Comparison of ENCODE assay signal across 8 mouse cellular contexts in the genomic region with DNA sequence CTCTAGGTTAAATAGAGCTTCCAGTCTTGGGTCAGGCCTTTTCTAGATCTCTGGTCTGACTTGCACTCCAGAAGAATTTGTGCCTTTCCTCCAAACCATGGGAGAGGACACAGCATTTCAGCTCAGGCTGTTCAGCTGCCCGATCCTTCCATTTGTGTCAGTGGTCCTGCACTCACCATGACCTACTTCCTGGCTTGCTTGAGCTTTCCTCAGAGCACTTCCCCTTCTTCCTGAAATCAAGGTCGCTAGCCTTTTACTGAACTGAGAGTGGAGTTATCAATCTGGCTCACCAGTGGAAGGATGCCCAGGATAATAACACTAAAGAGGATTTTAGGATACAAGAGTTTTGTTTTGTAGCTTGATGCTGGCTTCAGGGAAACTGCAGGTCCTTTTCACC.
DNase-seq lines count a peak whose midpoint lies in the region; ATAC-seq and TF ChIP-seq lines count a peak whose summit lies in the region.
"Not testable (repeated sequence)": the region's sequence is repeated elsewhere in the genome, so short reads cannot be mapped to it uniquely, and the experiment has no call there.

No protein-coding gene starts in this region.

- H3K27me3 ChIP-seq in E14TG2a.4 (ENCODE audit: insufficient read depth, low read length); embryonic facial prominence, embryonic 13.5 days; hindbrain, embryonic 13.5 days; kidney, postnatal 0 days (ENCODE audit: insufficient read depth, low read length); liver, embryonic 15.5 days; midbrain, embryonic 12.5 days: not testable (repeated sequence)

- not testable (repeated sequence) for TF ChIP-seq POLR2A in olfactory bulb, adult 2 months (IDR thresholded peaks at IDR 0.05; ENCODE audit: insufficient read depth, low read depth, low read length)

- H3K4me2 ChIP-seq in embryonic facial prominence, embryonic 13.5 days = peak overlapping the region; percentile 66
- H3K4me2 ChIP-seq in hindbrain, embryonic 13.5 days = peak overlapping the region; percentile 66
- peak overlapping the region; percentile 61 for H3K4me2 ChIP-seq in kidney, postnatal 0 days (ENCODE audit: low read length)
- H3K4me2 ChIP-seq in liver, embryonic 15.5 days = peak overlapping the region; percentile 67
- peak overlapping the region; percentile 69 for H3K4me2 ChIP-seq in midbrain, embryonic 12.5 days (replicated peaks)

- TF ChIP-seq CTCF in E14TG2a.4 (conservative IDR thresholded peaks at IDR 0.05; ENCODE audit: low read length); kidney, postnatal 0 days (IDR thresholded peaks at IDR 0.05; ENCODE audit: low read depth); olfactory bulb, adult 2 months (IDR thresholded peaks at IDR 0.05; ENCODE audit: insufficient read depth, low read depth, low read length): not testable (repeated sequence)

- not testable (repeated sequence) for DNase-seq in kidney, postnatal 0 days (ENCODE audit: low spot score)

- peak overlapping the region; percentile 81 for H3K4me3 ChIP-seq in E14TG2a.4 (replicated peaks; ENCODE audit: low read length)
- peak overlapping the region; percentile 58 for H3K4me3 ChIP-seq in embryonic facial prominence, embryonic 13.5 days
- peak overlapping the region; percentile 59 for H3K4me3 ChIP-seq in hindbrain, embryonic 13.5 days
- H3K4me3 ChIP-seq in kidney, postnatal 0 days (replicated peaks; ENCODE audit: low read depth, low read length) = peak overlapping the region; percentile 56
- H3K4me3 ChIP-seq in liver, embryonic 15.5 days (replicated peaks) = peak overlapping the region; percentile 61
- H3K4me3 ChIP-seq in midbrain, embryonic 12.5 days = peak overlapping the region; percentile 61
- H3K4me3 ChIP-seq in olfactory bulb, adult 2 months (ENCODE audit: insufficient read depth, low read depth, low read length) = peak overlapping the region; percentile 92

- peaks cover 31% of the 10 kb centered on the region for H3K9me3 ChIP-seq in E14TG2a.4 (ENCODE audit: low read length)
- H3K9me3 ChIP-seq in embryonic facial prominence, embryonic 13.5 days; hindbrain, embryonic 13.5 days; kidney, postnatal 0 days (replicated peaks; ENCODE audit: low read length); liver, embryonic 15.5 days (replicated peaks); midbrain, embryonic 12.5 days: not testable (repeated sequence)

- H3K9ac ChIP-seq in embryonic facial prominence, embryonic 13.5 days = peak overlapping the region; percentile 75
- peak overlapping the region; percentile 76 for H3K9ac ChIP-seq in hindbrain, embryonic 13.5 days
- H3K9ac ChIP-seq in kidney, postnatal 0 days (ENCODE audit: low read depth, low read length) = peak overlapping the region; percentile 59; the same call in 1 of the 2 replicates
- H3K9ac ChIP-seq in liver, embryonic 15.5 days = peak overlapping the region; percentile 34; the same call in 1 of the 2 replicates
- H3K9ac ChIP-seq in midbrain, embryonic 12.5 days (replicated peaks) = peak overlapping the region; percentile 67

- H3K4me1 ChIP-seq in E14TG2a.4 (replicated peaks; ENCODE audit: low read depth, low read length); embryonic facial prominence, embryonic 13.5 days; hindbrain, embryonic 13.5 days (replicated peaks); kidney, postnatal 0 days (replicated peaks; ENCODE audit: insufficient read depth, low read length); liver, embryonic 15.5 days (replicated peaks); midbrain, embryonic 12.5 days; olfactory bulb, adult 2 months (ENCODE audit: control insufficient read depth, insufficient read depth, low read length): not testable (repeated sequence)

- ATAC-seq in embryonic facial prominence, embryonic 13.5 days (ENCODE audit: insufficient number of reproducible peaks, insufficient read depth, low FRiP score, low TSS enrichment, low read depth) = peak; percentile 32; the same call in 1 of the 2 replicates
- peak; percentile 66 for ATAC-seq in granulocyte monocyte progenitor cell, adult 5-6 weeks (replicated peaks; ENCODE audit: poor library complexity, severe bottlenecking)
- ATAC-seq in hindbrain, embryonic 13.5 days (ENCODE audit: low FRiP score); kidney, postnatal 0 days (replicated peaks; ENCODE audit: low FRiP score, low read depth); liver, embryonic 15.5 days (ENCODE audit: insufficient read depth); midbrain, embryonic 12.5 days (ENCODE audit: low FRiP score, low read depth): not testable (repeated sequence)

- WGBS in embryonic facial prominence, embryonic 13.5 days = 19% methylated on average over 2 of the region's 2 CpGs
- WGBS in hindbrain, embryonic 13.5 days = 18% methylated on average over 2 of the region's 2 CpGs
- 6% methylated on average over 2 of the region's 2 CpGs for WGBS in kidney, postnatal 0 days
- WGBS in liver, embryonic 15.5 days (ENCODE audit: insufficient replicate concordance) = 10% methylated on average over 2 of the region's 2 CpGs
- WGBS in midbrain, embryonic 12.5 days = 24% methylated on average over 2 of the region's 2 CpGs
- 15% methylated on average over 2 of the region's 2 CpGs for WGBS in olfactory bulb, adult 2 months

- H3K36me3 ChIP-seq in E14TG2a.4 (ENCODE audit: insufficient read depth, low read length) = peaks cover 25% of the 10 kb centered on the region
- not testable (repeated sequence) for H3K36me3 ChIP-seq in embryonic facial prominence, embryonic 13.5 days; hindbrain, embryonic 13.5 days; kidney, postnatal 0 days (ENCODE audit: insufficient read depth, low read length); liver, embryonic 15.5 days (replicated peaks); midbrain, embryonic 12.5 days

- peak overlapping the region; percentile 88 for H3K27ac ChIP-seq in embryonic facial prominence, embryonic 13.5 days
- H3K27ac ChIP-seq in hindbrain, embryonic 13.5 days = peak overlapping the region; percentile 80
- peak overlapping the region; percentile 85 for H3K27ac ChIP-seq in kidney, postnatal 0 days
- H3K27ac ChIP-seq in liver, embryonic 15.5 days (replicated peaks) = peak overlapping the region; percentile 78
- H3K27ac ChIP-seq in midbrain, embryonic 12.5 days (replicated peaks) = peak overlapping the region; percentile 78
- peak overlapping the region; percentile 86; the same call in 1 of the 2 replicates for H3K27ac ChIP-seq in olfactory bulb, adult 2 months (ENCODE audit: insufficient read depth, low read depth, low read length)
